Mouse (Mus musculus): ENCODE results near the gene Col5a2. TPM values are rescaled to one million over a fixed set of nuclear protein-coding genes. Genes with fewer than 3 reads are reported as not detected.

The Col5a2 gene
- total and polyA plus RNA-seq, 3 experiments: 0.07 to 0.46 TPM; not detected in 1

DNA sequence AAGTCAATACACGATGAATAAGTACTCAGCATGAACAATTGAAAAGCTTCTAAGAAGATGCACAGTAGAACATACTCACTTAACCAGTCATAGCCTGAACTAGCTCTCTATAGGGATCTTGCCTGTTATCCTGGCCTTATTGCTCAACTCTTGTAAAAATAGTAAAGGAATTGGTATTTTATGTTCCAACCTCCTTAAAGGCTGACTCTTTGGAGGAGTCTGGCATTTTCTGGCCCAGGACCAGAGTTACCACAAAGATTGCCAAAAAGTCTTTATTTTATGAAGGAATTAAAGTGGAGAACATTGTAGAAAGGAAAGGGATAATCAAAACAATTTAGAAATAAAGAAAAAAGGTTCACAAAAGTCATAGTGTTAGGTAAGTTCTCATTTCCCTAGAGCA lies 21.2 kb downstream of the Col5a2 start:
- Histone ChIP-seq H3K27me3 (ENCODE audit: control insufficient read depth in 1 of 2, insufficient read depth in 2 of 2, low read length in 2 of 2) (no peaks in the 10 kb centered on the region), H3K9ac (ENCODE audit: control insufficient read depth, low read depth, low read length, poor library complexity, severe bottlenecking) (no peak overlapping the region), H3K36me3 (ENCODE audit: control insufficient read depth in 1 of 2, insufficient read depth in 2 of 2, low read length in 2 of 2) (no peaks in the 10 kb centered on the region), H3K79me2 (ENCODE audit: control insufficient read depth, insufficient read depth, low read length, poor library complexity) (no peaks in the 10 kb centered on the region), H3K27ac (ENCODE audit: control insufficient read depth, low read depth, low read length) (no peak overlapping the region), H3K4me3 (ENCODE audit: control insufficient read depth in 1 of 2, insufficient read depth in 1 of 2, low read depth in 2 of 2, low read length in 2 of 2) (no peak overlapping the region), H3K4me1 (ENCODE audit: control insufficient read depth in 1 of 2, insufficient read depth in 2 of 2, low read length in 2 of 2) (no peaks in the 10 kb centered on the region), H3K9me3 (replicated peaks; ENCODE audit: insufficient read depth, low read length) (no peaks in the 10 kb centered on the region)
- no peak for DNase-seq (ENCODE audit: low read depth, low spot score)
- TF ChIP-seq CHD1 (IDR thresholded peaks at IDR 0.05; ENCODE audit: low read depth, low read length) (no peak), SIN3A (IDR thresholded peaks at IDR 0.05; ENCODE audit: low read length) (no peak), USF1 (IDR thresholded peaks at IDR 0.05; ENCODE audit: low read depth, low read length) (no peak), RAD21 (IDR thresholded peaks at IDR 0.05; ENCODE audit: low read depth, low read length) (no peak), KAT2A (conservative IDR thresholded peaks at IDR 0.05; ENCODE audit: low read depth, low read length) (no peak), POLR2AphosphoS2 (IDR thresholded peaks at IDR 0.05; ENCODE audit: low read length) (no peak), MAX (IDR thresholded peaks at IDR 0.05; ENCODE audit: low read length) (no peak), GABPA (IDR thresholded peaks at IDR 0.05; ENCODE audit: low read depth, low read length) (no peak), SMC3 (IDR thresholded peaks at IDR 0.05; ENCODE audit: low read depth, low read length) (no peak), ZKSCAN1 (IDR thresholded peaks at IDR 0.05; ENCODE audit: low read depth, low read length) (no peak)

DNA sequence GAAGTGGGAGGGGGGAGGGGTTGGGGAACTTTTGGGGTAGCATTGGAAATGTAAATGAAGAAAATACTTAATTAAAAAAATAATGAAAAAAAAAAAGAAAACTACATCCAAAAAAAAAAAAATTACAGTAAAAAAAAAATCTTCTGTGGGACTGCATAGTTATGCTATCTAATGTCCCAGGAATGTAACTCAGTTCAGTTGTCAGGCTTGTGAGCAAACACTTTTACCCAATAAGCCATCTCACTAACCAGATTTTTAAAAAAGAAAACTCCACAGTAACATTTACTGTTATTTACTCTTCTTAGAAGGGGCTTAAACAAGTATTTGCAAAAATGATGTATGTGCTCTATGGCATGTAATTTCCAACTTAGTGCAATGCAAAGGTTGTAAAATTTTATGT lies 24.0 kb downstream of the Col5a2 start:
- no peak for DNase-seq (ENCODE audit: low read depth, low spot score)
- Histone ChIP-seq H3K27ac (ENCODE audit: control insufficient read depth, low read depth, low read length) (no peak overlapping the region), H3K27me3 (ENCODE audit: control insufficient read depth in 1 of 2, insufficient read depth in 2 of 2, low read length in 2 of 2) (no peaks in the 10 kb centered on the region), H3K4me1 (ENCODE audit: control insufficient read depth in 1 of 2, insufficient read depth in 2 of 2, low read length in 2 of 2) (no peaks in the 10 kb centered on the region), H3K4me3 (ENCODE audit: control insufficient read depth in 1 of 2, insufficient read depth in 1 of 2, low read depth in 2 of 2, low read length in 2 of 2) (no peak overlapping the region), H3K36me3 (ENCODE audit: control insufficient read depth in 1 of 2, insufficient read depth in 2 of 2, low read length in 2 of 2) (no peaks in the 10 kb centered on the region), H3K9ac (ENCODE audit: control insufficient read depth, low read depth, low read length, poor library complexity, severe bottlenecking) (no peak overlapping the region), H3K9me3 (replicated peaks; ENCODE audit: insufficient read depth, low read length) (no peaks in the 10 kb centered on the region), H3K79me2 (ENCODE audit: control insufficient read depth, insufficient read depth, low read length, poor library complexity) (no peaks in the 10 kb centered on the region)
- TF ChIP-seq CHD2 (IDR thresholded peaks at IDR 0.05; ENCODE audit: low read length): no peak
- no peak for TF ChIP-seq NRF1 (IDR thresholded peaks at IDR 0.05; ENCODE audit: insufficient read depth, low read depth, low read length, poor library complexity, severe bottlenecking)
- no peak for TF ChIP-seq MYC (IDR thresholded peaks at IDR 0.05; ENCODE audit: low read depth, low read length)
- no peak for TF ChIP-seq ELF1 (IDR thresholded peaks at IDR 0.05; ENCODE audit: low read depth, low read length)
- no peak for TF ChIP-seq MYB (IDR thresholded peaks at IDR 0.05; ENCODE audit: low read depth, low read length)
- no peak for TF ChIP-seq ZKSCAN1 (IDR thresholded peaks at IDR 0.05; ENCODE audit: low read depth, low read length)
- no peak for TF ChIP-seq BHLHE40 (IDR thresholded peaks at IDR 0.05; ENCODE audit: borderline replicate concordance, low read depth, low read length)
- TF ChIP-seq JUND (IDR thresholded peaks at IDR 0.05; ENCODE audit: low read depth, low read length): no peak
- TF ChIP-seq MAFK (IDR thresholded peaks at IDR 0.05; ENCODE audit: borderline replicate concordance, low read depth, low read length): no peak
- no peak for TF ChIP-seq MAX (IDR thresholded peaks at IDR 0.05; ENCODE audit: low read length)
- TF ChIP-seq ZNF384 (IDR thresholded peaks at IDR 0.05; ENCODE audit: low read depth, low read length): no peak
- TF ChIP-seq E2F4 (IDR thresholded peaks at IDR 0.05; ENCODE audit: borderline replicate concordance, low read depth, low read length): no peak

All from MEL (cell line).